Mouse (Mus musculus) kidney, adult 2 months (tissue): ENCODE data around the gene D930048N14Rik.

ENCODE experiments used
- CTCF ChIP-seq: fragments of 200-500 bp; conservative IDR thresholded peaks from 2 replicates; pipeline ENCODE4 v1.5.1; 2011; ENCODE audit warnings: low read depth, mild to moderate bottlenecking, control low read depth, low read length, moderate library complexity, mixed read lengths; ENCODE audit not compliant: insufficient read depth, insufficient read length
- POLR2A ChIP-seq: fragments of 200-500 bp; IDR thresholded peaks from one replicate; pipeline ENCODE4 v1.6.1; 2011; ENCODE audit warnings: low read depth, low read length, control low read depth

- no peak for TF ChIP-seq CTCF
- no peak for TF ChIP-seq POLR2A
These were observed 44.2 kb downstream of the D930048N14Rik start for GRCm38 (mm10) chr11:51694984-51695383.
